ENCODE assay signal across 8 mouse cellular contexts in genomic region chr10:22058218-22059025, GRCm38 (mm10). TPM values are rescaled to one million over a fixed set of nuclear protein-coding genes. Genes with fewer than 3 reads are reported as not detected.
A peak's percentile ranks its signal among the peaks of the same experiment; 100 is the strongest.
DNase-seq lines count a peak whose midpoint lies in the region; ATAC-seq lines count a peak whose summit lies in the region.

No protein-coding gene starts in this region.

- H3K4me2 ChIP-seq in hindbrain, embryonic 13.5 days = peak overlapping the region; percentile 65

- H3K9ac ChIP-seq in hindbrain, embryonic 13.5 days = peak overlapping the region; percentile 66

- H3K36me3 ChIP-seq in hindbrain, embryonic 13.5 days = no peaks in the 10 kb centered on the region

- 10% methylated on average over 41 of the region's 41 CpGs for WGBS in hindbrain, embryonic 13.5 days

- H3K27ac ChIP-seq in hindbrain, embryonic 13.5 days = no peak overlapping the region

- DNase-seq in T-cell, adult 2 months (ENCODE audit: low spot score) = peak; percentile 94
- DNase-seq in cerebellum, postnatal 36 days = peak; percentile 90 to 94
- peak; percentile 74 to 83 for DNase-seq in frontal cortex, postnatal 25 days (ENCODE audit: low spot score in 2 of 2)
- DNase-seq in layer of hippocampus, postnatal 14 days (ENCODE audit: low spot score in 2 of 2) = peak; percentile 83 to 91
- peak; percentile 96 for DNase-seq in lung, postnatal 10 days
- DNase-seq in ovary, postnatal 36 days (ENCODE audit: low spot score) = peak; percentile 92
- DNase-seq in thymus, postnatal 36 days = peak; percentile 87 to 89

- no peaks in the 10 kb centered on the region for H3K9me3 ChIP-seq in hindbrain, embryonic 13.5 days

- peak; percentile 99 for ATAC-seq in hindbrain, embryonic 13.5 days (ENCODE audit: low FRiP score)

- peaks cover 3% of the 10 kb centered on the region; the same call in 1 of the 2 replicates for H3K4me1 ChIP-seq in hindbrain, embryonic 13.5 days (replicated peaks)

- peak overlapping the region; percentile 53 for H3K4me3 ChIP-seq in hindbrain, embryonic 13.5 days

- H3K27me3 ChIP-seq in hindbrain, embryonic 13.5 days = no peaks in the 10 kb centered on the region

RNA-seq across cellular contexts. Expression of gene 4930444G20Rik, which starts 9.5 kb away (rescaled TPM):
- polyA plus RNA-seq in hindbrain, embryonic 13.5 days (2015; fragmentation: Nextera tagmentation; extraction: Ambion mirVana) = not detected in 2 replicates
- not detected for total RNA-seq in layer of hippocampus, postnatal 14 days (2021)
